Mouse (Mus musculus): ENCODE data around the gene Gnaq.

GRCm38 (mm10) chr19:16436335-16437169, 303.9 kb downstream of the Gnaq start:
- TF ChIP-seq POLR2A (IDR thresholded peaks at IDR 0.05; ENCODE audit: borderline replicate concordance, extremely low read depth, low read depth, low read length) (no peak), CTCF (IDR thresholded peaks at IDR 0.05; ENCODE audit: insufficient read depth, low read length) (no peak)

Measured in lung, adult 2 months (tissue).